Mouse (Mus musculus): ENCODE results near the gene Cacng1. TPM values are rescaled to one million over a fixed set of nuclear protein-coding genes. Genes with fewer than 3 reads are reported as not detected.

Gene Cacng1
- polyA plus RNA-seq (2014; fragmentation: Illumina TruSeq; extraction: RNeasy Lipid Tissue Mini Kit (QIAGEN cat#74804); ENCODE audit: insufficient read depth, low read depth, low replicate concordance) = not detected

DNA sequence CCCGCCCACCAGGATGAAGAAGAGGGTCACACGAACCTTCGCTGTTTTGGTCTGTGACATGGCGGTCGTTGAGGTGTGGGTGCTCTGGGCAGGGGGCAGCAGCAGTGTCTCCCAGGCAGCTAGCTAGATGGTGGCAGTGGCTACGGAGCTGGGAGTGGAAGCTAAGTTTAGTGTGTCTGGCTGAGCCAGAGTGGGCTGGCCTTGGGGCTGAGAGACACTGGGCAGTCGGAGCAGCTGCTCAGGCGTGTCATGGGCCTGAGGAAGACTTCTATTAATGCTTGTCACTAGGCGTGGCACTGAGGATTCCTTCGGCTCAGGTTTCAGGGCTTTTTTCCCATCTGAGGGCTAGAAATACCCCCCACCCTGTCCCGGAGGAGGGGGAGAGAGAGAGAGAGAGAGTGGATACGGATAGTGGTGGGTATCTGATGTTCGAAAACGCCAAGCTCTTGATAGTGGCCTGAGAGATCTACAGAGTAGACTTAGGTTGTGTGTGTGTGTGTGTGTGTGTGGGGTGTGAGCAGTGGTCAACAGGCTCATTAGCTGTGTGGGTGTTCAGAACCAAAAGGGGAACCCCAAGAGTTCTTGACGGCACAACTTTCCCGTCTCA lies at the start of gene Cacng1:
Gene Cacng1 (minus strand): TSS at position 191 of the 607 bp plus-strand sequence.

Other genes with a start within 250 kb of the Cacng1 start
- gene Pitpnc1, start 245.8 kb downstream of the Cacng1 start, polyA plus RNA-seq (2014; fragmentation: Illumina TruSeq; extraction: RNeasy Lipid Tissue Mini Kit (QIAGEN cat#74804); ENCODE audit: insufficient read depth, low read depth, low replicate concordance) = 21.0 TPM
- 42.0 TPM for gene Psmd12, start 237.0 kb downstream of the Cacng1 start, polyA plus RNA-seq (2014; fragmentation: Illumina TruSeq; extraction: RNeasy Lipid Tissue Mini Kit (QIAGEN cat#74804); ENCODE audit: insufficient read depth, low read depth, low replicate concordance)
- 3.2 TPM for gene Helz, start 168.6 kb downstream of the Cacng1 start, polyA plus RNA-seq (2014; fragmentation: Illumina TruSeq; extraction: RNeasy Lipid Tissue Mini Kit (QIAGEN cat#74804); ENCODE audit: insufficient read depth, low read depth, low replicate concordance)
- gene Cacng4, start 78.0 kb upstream of the Cacng1 start, polyA plus RNA-seq (2014; fragmentation: Illumina TruSeq; extraction: RNeasy Lipid Tissue Mini Kit (QIAGEN cat#74804); ENCODE audit: insufficient read depth, low read depth, low replicate concordance) = 0.30 TPM
- not detected for gene Cacng5, start 198.5 kb upstream of the Cacng1 start, polyA plus RNA-seq (2014; fragmentation: Illumina TruSeq; extraction: RNeasy Lipid Tissue Mini Kit (QIAGEN cat#74804); ENCODE audit: insufficient read depth, low read depth, low replicate concordance)